Mouse (Mus musculus) sigmoid colon, adult 10 weeks (tissue): ENCODE measurements around the gene Gm45716. TPM values are rescaled to one million over a fixed set of nuclear protein-coding genes. Genes with fewer than 3 reads are reported as not detected.

Source experiments
- polyA plus RNA-seq: library from polyadenylated mRNA; stranded (reverse); fragments of 350-450 nt; fragmentation: Illumina TruSeq; extraction: RNeasy Lipid Tissue Mini Kit (QIAGEN cat#74804); gene quantifications from one replicate; pipeline ENCODE4 v1.2.3, GENCODE M21; 2014; ENCODE audit warnings: low read depth, low replicate concordance

The Gm45716 gene
- 3.2 TPM for polyA plus RNA-seq

DNA sequence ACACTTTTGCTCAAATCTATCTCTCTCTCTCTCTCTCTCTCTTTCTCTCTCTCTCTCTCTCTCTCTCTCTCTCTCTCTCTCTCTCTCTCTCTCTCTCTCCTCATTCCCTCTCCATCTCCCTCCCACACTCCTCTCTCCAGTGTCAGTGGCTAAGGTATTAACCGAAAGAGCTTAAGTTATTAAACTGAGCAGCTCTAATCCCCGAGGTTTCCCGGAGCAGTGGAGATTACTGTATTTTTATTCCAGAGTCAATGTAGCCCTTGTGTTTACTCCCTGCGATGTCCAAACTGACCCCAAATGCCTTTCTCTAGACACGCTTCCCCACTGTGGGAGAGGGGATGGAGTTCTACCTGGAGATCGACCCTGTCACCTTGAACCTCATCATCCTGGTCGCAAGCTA lies at the start of gene Gm45716:
Gm45716 (plus strand) TSS at position 243 of the 400 bp plus-strand sequence.

DNA sequence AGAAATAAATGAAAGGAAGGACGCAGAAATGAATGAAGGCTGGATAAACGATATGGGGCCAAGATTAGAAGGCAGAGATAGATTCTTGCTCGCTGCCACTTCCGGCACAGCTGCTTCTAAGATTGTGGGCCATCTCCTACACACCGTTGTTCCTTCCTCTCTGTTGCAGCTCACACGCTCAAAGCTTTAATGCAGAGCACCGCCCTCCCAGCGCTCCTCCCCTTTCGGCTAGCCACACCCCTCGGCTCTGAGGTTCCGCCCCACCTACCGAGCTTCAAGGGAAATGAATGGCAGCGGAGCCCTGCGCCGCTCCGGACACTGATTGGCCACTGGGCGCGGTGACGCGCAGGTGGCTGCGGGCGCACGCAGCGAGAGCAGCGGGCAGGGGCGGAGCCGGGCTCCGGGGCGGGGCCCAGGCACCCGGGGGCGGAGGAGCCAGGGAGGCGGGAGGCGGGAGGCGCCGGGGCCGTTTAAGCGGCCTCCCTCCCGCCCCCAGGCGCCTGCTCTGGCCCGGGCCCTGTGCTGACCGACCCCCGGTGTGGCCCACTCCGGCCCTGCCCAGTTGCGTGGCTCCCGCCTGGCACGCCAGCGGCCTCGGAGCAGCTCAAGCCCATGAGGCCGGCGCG lies 61.7 kb downstream of the Gm45716 start, which contains the start of gene Mmd:
Mmd (plus strand) TSS at position 432 of the 626 bp plus-strand sequence.

Other genes starting within 250 kb of the Gm45716 start
- 10.4 TPM for gene Pctp, start 184.8 kb upstream of the Gm45716 start, polyA plus RNA-seq
- gene Tmem100, start 157.3 kb upstream of the Gm45716 start, polyA plus RNA-seq: 17.5 TPM
- gene Mmd, start 61.8 kb downstream of the Gm45716 start, polyA plus RNA-seq: 70.1 TPM
- gene Hlf, start 203.2 kb downstream of the Gm45716 start, polyA plus RNA-seq: 2.9 TPM